Comparison of ENCODE assay signal across 22 mouse cellular contexts in the genomic region with DNA sequence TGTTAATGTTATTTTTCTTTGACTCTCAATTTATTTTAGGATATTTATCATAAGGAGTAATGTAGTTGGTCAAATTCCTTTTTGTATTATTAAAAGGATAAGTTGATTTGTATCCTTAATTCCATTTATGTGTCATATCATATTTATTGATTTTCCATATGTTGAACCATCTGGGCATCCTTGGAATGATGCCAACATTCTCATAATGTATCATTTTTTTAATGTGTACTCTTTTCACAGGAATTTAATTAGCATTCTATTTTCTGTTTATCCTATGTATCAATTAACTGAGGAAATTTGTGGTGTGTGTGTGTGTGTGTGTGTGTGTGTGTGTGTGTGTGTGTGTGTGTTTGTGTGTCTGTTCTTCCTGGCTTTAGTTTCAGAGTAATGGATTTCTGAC.
DNase-seq lines count a peak whose midpoint lies in the region; ATAC-seq and TF ChIP-seq lines count a peak whose summit lies in the region.
"Had no signal": no experiment of that assay in that cellular context is flagged by ENCODE, and none has a peak within 500 bp of the region (broad histone marks: within the 10 kb centered on the region; RNA-seq: fewer than 3 reads in every experiment).

No protein-coding gene starts in this region.

- peak; percentile 10 to 34 for DNase-seq in cerebellum, postnatal 10 days
- no peak for DNase-seq in cerebellum, postnatal 25 days
- DNase-seq in hindbrain, postnatal 0 days (ENCODE audit: low spot score) = peak; percentile 20
- DNase-seq in midbrain, postnatal 0 days (ENCODE audit: low spot score) = peak; percentile 26
- DNase-seq: adrenal gland, adult 8-10 months; adrenal gland, postnatal 14 days; adrenal gland, postnatal 36 days; B cell, adult 2 months; cerebellum, adult 11-12 months; cerebellum, adult 9-10 months; forebrain, postnatal 0 days had no signal

- H3K4me3 ChIP-seq in hindbrain, postnatal 0 days (ENCODE audit: low read length) = no peak overlapping the region
- no peak overlapping the region for H3K4me3 ChIP-seq in hindbrain, embryonic 16.5 days (ENCODE audit: low read length)
- H3K4me3 ChIP-seq in midbrain, postnatal 0 days (ENCODE audit: low read depth, low read length) = no peak overlapping the region
- H3K4me3 ChIP-seq in midbrain, embryonic 15.5 days = no peak overlapping the region
- H3K4me3 ChIP-seq: embryonic facial prominence, embryonic 10.5 days; embryonic facial prominence, embryonic 12.5 days; forebrain, embryonic 15.5 days had no signal

- H3K27me3 ChIP-seq in hindbrain, postnatal 0 days (ENCODE audit: insufficient read depth, low read length) = no peaks in the 10 kb centered on the region
- H3K27me3 ChIP-seq in hindbrain, embryonic 16.5 days (replicated peaks; ENCODE audit: control insufficient read depth, insufficient read depth, low read length) = no peaks in the 10 kb centered on the region
- H3K27me3 ChIP-seq in midbrain, postnatal 0 days (ENCODE audit: insufficient read depth, low read length) = no peaks in the 10 kb centered on the region
- H3K27me3 ChIP-seq in midbrain, embryonic 15.5 days (replicated peaks) = no peaks in the 10 kb centered on the region
- H3K27me3 ChIP-seq: CH12.LX; embryonic facial prominence, embryonic 12.5 days; forebrain, embryonic 15.5 days had no signal

- no peaks in the 10 kb centered on the region for H3K36me3 ChIP-seq in hindbrain, postnatal 0 days (ENCODE audit: insufficient read depth, low read length)
- no peaks in the 10 kb centered on the region for H3K36me3 ChIP-seq in hindbrain, embryonic 16.5 days (ENCODE audit: control insufficient read depth, insufficient read depth, low read length)
- no peaks in the 10 kb centered on the region for H3K36me3 ChIP-seq in midbrain, postnatal 0 days (ENCODE audit: insufficient read depth, low read length)
- no peaks in the 10 kb centered on the region for H3K36me3 ChIP-seq in midbrain, embryonic 15.5 days (replicated peaks)
- H3K36me3 ChIP-seq: embryonic facial prominence, embryonic 10.5 days; embryonic facial prominence, embryonic 12.5 days; forebrain, embryonic 15.5 days; G1E had no signal

- no peak for TF ChIP-seq CTCF in hindbrain, postnatal 0 days (IDR thresholded peaks at IDR 0.05; ENCODE audit: low read depth)
- TF ChIP-seq CTCF in midbrain, postnatal 0 days (IDR thresholded peaks at IDR 0.05) = no peak

- no peak overlapping the region for H3K27ac ChIP-seq in hindbrain, postnatal 0 days
- no peak overlapping the region for H3K27ac ChIP-seq in hindbrain, embryonic 16.5 days (ENCODE audit: low read depth, low read length)
- H3K27ac ChIP-seq in midbrain, postnatal 0 days (ENCODE audit: low read depth, low read length) = no peak overlapping the region
- no peak overlapping the region for H3K27ac ChIP-seq in midbrain, embryonic 15.5 days
- H3K27ac ChIP-seq: embryonic facial prominence, embryonic 10.5 days; embryonic facial prominence, embryonic 12.5 days; forebrain, embryonic 15.5 days had no signal

- no peak overlapping the region for H3K9ac ChIP-seq in hindbrain, postnatal 0 days (replicated peaks; ENCODE audit: low read length)
- H3K9ac ChIP-seq in hindbrain, embryonic 16.5 days (ENCODE audit: low read depth, low read length) = no peak overlapping the region
- H3K9ac ChIP-seq in midbrain, postnatal 0 days (replicated peaks; ENCODE audit: low read length, poor library complexity, severe bottlenecking) = no peak overlapping the region
- no peak overlapping the region for H3K9ac ChIP-seq in midbrain, embryonic 15.5 days
- H3K9ac ChIP-seq: embryonic facial prominence, embryonic 12.5 days; forebrain, embryonic 15.5 days; forebrain, postnatal 0 days had no signal

- H3K4me2 ChIP-seq in hindbrain, postnatal 0 days (ENCODE audit: low read depth, low read length) = no peak overlapping the region
- no peak overlapping the region for H3K4me2 ChIP-seq in hindbrain, embryonic 16.5 days (ENCODE audit: low read length)
- H3K4me2 ChIP-seq in midbrain, postnatal 0 days (ENCODE audit: low read depth, low read length, poor library complexity, severe bottlenecking) = no peak overlapping the region
- H3K4me2 ChIP-seq in midbrain, embryonic 15.5 days = no peak overlapping the region
- H3K4me2 ChIP-seq: embryonic facial prominence, embryonic 12.5 days; forebrain, embryonic 15.5 days had no signal

- ATAC-seq in hindbrain, postnatal 0 days = no peak
- no peak for ATAC-seq in hindbrain, embryonic 16.5 days
- no peak for ATAC-seq in midbrain, postnatal 0 days (ENCODE audit: low FRiP score)
- ATAC-seq in midbrain, embryonic 15.5 days (replicated peaks) = no peak
- ATAC-seq in inflammation-experienced regulatory T-cells, adult 6 months = no peak
- ATAC-seq: activated CD4-positive, CD25-positive, alpha-beta regulatory T cell, adult 4 months; CD4-positive, CD25-positive, alpha-beta regulatory T cell, adult 4 months; forebrain, embryonic 15.5 days; forebrain, postnatal 0 days; Patski had no signal

- no peaks in the 10 kb centered on the region for H3K9me3 ChIP-seq in hindbrain, postnatal 0 days (ENCODE audit: low read length)
- no peaks in the 10 kb centered on the region for H3K9me3 ChIP-seq in hindbrain, embryonic 16.5 days (ENCODE audit: control insufficient read depth, low read length)
- H3K9me3 ChIP-seq in midbrain, postnatal 0 days (ENCODE audit: low read length) = no peaks in the 10 kb centered on the region
- H3K9me3 ChIP-seq in midbrain, embryonic 15.5 days = no peaks in the 10 kb centered on the region
- H3K9me3 ChIP-seq: embryonic facial prominence, embryonic 10.5 days; embryonic facial prominence, embryonic 12.5 days; forebrain, embryonic 15.5 days; G1E had no signal

- H3K4me1 ChIP-seq in hindbrain, postnatal 0 days (ENCODE audit: insufficient read depth, low read length) = no peaks in the 10 kb centered on the region
- no peaks in the 10 kb centered on the region for H3K4me1 ChIP-seq in hindbrain, embryonic 16.5 days (ENCODE audit: control insufficient read depth, insufficient read depth, low read depth, low read length)
- no peaks in the 10 kb centered on the region for H3K4me1 ChIP-seq in midbrain, postnatal 0 days (ENCODE audit: insufficient read depth, low read length)
- H3K4me1 ChIP-seq in midbrain, embryonic 15.5 days = no peaks in the 10 kb centered on the region
- H3K4me1 ChIP-seq: embryonic facial prominence, embryonic 10.5 days; embryonic facial prominence, embryonic 12.5 days; forebrain, embryonic 15.5 days had no signal

Comparison
In these comparisons a context has a peak if more than half of its experiments do, and no peak if none do; other contexts are left out.
1. DNase-seq: peak in cerebellum, postnatal 10 days (2 of 2), hindbrain, postnatal 0 days (single experiment) and midbrain, postnatal 0 days (single experiment); none in cerebellum, postnatal 25 days (0 of 2).